Mouse (Mus musculus): Measurements from ENCODE around the gene Tmem138.
"Not testable (repeated sequence)": the region's sequence is repeated elsewhere in the genome, so short reads cannot be mapped to it uniquely, and the experiment has no call there.

Tmem138 gene

DNA sequence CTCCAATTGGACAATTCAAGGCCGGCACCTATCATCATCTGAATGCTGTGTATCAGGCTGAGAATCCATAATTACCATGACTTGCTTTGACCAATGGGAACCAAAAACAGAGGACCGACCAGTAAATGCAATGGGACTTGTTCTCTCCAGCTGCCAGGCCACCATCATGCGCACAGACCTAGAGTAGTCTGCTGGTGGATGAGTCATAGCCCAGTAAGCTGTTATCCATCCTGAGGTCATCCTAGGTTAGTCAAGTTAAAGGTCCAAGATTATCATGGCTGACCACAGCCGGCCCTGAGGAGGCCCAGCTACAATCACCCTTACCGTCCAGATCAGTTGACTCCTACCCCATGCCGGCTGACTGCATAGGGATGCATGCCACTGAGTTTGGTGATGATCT is 7.5 kb downstream of the Tmem138 start:
- no peak for ATAC-seq (ENCODE audit: low TSS enrichment)

DNA sequence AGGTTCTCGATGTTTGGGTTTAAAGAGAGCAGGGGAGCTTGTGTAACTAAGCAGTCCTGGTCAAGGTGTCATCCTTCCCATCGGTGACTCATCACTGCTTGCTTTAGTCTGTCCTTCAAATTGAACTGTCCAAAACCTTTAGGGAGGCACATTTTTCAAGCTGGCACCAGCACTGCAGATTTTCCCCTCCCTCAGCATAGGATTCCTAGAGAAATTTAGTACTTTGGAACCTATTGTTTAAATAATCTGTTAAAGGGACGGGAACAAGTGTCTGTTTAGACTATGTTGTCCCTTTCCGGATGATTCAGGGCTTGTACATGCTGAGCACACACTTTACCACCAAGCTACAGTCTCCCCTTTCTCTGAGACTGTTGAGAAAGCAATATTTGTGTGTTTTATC is 11.9 kb downstream of the Tmem138 start:
- no peak for ATAC-seq (ENCODE audit: low TSS enrichment)

- no peak for ATAC-seq (ENCODE audit: low TSS enrichment)
Observed at GRCm38 (mm10) chr19:10564278-10564677, 12.9 kb downstream of the Tmem138 start.

- no peak for ATAC-seq (ENCODE audit: low TSS enrichment)
Observed at GRCm38 (mm10) chr19:10562351-10562750, 14.8 kb downstream of the Tmem138 start.

DNA sequence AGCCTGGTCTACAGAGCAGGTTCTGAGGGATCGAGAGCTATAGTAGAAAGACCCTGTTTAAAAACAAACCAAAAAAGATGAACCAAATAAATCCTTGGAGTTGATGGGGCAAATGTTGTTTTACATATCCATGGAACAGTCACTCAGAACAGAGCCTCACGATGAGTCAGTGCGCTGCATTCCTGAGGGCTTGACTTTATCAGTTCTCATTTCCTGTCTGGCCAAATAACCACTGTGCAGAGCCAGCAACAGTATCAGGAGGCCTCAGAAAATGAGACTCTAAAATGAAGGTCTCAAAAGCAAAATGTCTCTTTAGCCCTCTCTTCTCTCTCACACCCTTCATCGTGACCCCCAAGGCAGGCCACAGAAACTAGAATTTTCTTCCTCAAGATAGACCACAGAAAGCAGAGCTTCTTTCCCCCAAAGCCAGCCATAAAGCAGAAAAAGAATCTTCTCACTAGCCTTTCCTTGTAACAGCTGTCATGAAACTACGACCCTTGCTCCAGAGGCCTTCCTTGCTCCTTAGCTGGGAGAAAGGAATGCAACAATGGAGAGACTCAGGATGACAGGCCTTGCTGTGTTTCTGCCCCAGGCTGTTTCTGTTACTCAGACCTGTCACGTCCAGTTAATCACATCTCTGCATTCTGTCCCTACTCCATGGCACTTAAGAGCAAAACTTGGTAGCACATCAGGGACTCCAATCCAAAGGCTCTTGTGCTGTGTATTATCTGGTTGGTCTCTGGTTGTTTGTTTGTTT is 15.4 kb downstream of the Tmem138 start:
- ATAC-seq (ENCODE audit: low TSS enrichment), result no peak

GRCm38 (mm10) chr19:10560108-10560507 is 17.1 kb downstream of the Tmem138 start:
- ATAC-seq (ENCODE audit: low TSS enrichment), result no peak

- ATAC-seq (ENCODE audit: low TSS enrichment), result not testable (repeated sequence)
Observed at GRCm38 (mm10) chr19:10557837-10558375, 19.3 kb downstream of the Tmem138 start.

DNA sequence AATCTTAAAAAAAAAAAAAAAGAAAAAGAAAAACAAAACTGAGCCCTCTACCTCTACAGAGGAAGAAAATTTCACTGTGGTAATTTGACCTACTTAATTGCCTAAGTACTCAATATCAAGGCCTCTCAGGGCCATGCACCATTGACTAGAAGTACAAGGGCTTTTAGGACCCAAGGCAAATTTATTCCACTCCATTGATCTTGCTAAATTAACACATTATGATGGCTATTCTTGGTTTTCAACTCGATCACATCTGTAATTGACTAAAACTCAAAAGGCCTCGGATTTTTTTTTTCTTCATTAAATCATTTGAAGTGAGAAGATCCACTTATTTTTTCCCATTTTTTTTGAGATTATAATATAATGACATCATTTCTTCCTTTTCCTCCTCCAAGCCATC is 19.7 kb downstream of the Tmem138 start:
- no peak for ATAC-seq (ENCODE audit: low TSS enrichment)

GRCm38 (mm10) chr19:10557001-10557400 is 20.2 kb downstream of the Tmem138 start:
- no peak for ATAC-seq (ENCODE audit: low TSS enrichment)

DNA sequence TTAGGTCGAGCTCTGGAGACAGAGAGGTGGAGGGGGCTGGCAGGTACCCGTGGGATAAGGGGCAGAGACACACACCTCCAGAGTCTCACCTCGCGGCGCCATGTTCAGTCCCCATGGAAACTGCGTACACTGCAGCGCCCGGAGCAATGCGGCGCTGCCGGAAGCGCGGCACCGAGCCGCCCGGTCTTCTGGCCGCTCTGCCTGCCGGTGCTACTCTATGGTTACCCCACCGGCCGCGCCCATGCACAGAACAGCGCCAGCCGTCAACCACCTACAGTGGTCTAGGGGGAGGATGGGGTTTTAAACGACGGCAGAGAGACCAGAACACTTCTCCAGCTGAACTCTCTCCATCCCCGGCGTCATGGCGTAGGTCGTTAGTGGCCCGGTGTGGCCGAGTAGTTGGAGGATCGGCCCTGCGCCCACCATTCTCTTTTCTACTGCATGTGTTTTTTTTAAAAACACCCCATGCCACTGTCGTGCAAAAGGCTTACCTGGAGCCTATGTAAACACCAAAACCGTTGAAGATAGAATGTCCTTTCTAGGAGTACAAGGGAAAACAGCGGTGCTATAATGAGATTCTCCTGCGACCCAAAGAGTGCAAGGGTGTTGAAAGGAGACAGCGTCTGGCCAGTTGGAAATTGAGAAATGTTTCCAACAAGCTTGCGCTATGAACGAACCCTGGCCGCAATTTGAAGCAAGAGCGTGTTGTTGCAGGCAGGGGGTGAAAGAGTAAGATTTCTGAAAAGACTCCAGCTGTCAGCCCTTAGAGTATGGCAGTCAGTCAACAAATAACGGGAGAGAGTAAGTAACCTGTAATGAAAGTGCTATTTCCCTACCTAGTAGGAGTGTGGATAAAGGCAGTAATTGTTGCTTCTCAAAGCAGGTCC is 21.3 kb downstream of the Tmem138 start, which contains the start of gene Tmem216:
TSS of gene Tmem216 (minus strand) at position 615 of the 887 bp plus-strand sequence.
- ATAC-seq (ENCODE audit: low TSS enrichment), result peak; percentile 98

GRCm38 (mm10) chr19:10539454-10539853 is 37.7 kb downstream of the Tmem138 start:
- no peak for ATAC-seq (ENCODE audit: low TSS enrichment)

DNA sequence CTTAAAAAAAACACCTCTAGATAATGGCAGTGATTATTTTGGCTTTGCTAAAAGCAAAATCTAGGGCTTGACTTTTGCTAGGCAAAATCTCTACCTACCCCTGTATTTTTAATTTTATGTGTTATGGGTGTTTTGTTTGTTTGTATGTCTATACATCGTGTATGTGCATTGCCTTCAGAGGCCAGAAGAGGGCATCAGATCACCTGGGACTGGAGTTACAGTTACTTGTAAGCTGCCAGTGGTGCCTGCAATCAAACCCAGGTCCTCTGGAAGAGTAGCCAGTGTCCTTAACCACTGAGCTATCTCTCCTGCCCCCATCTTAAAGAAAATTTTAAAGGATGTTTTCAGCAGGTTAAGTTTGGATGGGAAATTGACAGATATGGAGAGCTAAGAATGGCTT is 47.1 kb downstream of the Tmem138 start:
- no peak for ATAC-seq (ENCODE audit: low TSS enrichment)

DNA sequence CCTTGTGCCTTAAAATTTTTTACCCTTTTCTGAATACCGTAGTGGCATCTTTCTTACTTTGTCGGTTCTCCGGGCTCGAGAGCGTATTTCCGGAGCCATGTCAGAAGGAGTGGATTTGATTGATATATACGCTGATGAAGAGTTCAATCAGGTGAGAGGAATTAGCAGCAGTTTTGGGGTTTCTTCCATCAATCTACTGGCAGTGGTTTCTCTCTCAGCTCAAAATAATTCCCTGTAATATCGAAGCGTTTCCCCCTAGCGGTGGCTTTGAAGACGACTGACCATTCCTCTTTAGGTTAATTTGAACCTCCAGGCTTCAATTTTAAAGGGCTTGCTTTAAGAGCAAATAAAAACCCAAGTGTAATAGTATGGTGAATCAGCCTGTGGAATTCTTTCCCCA is 51.3 kb downstream of the Tmem138 start, which contains the start of gene Sdhaf2:
TSS of gene Sdhaf2 (minus strand) at position 233 of the 400 bp plus-strand sequence.
- ATAC-seq (ENCODE audit: low TSS enrichment), result peak; percentile 38; the same call in 1 of the 2 replicates

- peak; percentile 94 for ATAC-seq (ENCODE audit: low TSS enrichment)
Observed at GRCm38 (mm10) chr19:10525106-10525901, 51.9 kb downstream of the Tmem138 start, which contains the start of gene Cpsf7. Gene Cpsf7, plus strand, starts transcription at chr19:10525266.

DNA sequence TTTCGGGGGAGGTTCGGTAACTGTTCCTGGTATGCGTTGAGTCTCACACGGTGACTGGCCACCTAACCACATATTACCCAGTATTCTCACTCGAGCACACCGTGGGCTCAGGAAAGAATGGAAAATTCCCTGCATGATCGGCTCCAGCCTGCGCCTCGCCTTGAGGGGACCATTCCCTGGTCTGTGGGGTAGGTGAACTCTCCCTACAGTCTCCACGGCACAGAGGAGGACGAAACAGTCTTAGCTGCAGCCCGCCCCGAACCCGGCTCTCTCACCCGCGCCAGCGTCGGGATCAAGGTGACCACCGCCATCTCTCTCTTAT is 52.4 kb downstream of the Tmem138 start:
- ATAC-seq (ENCODE audit: low TSS enrichment), result peak; percentile 45; the same call in 1 of the 2 replicates

DNA sequence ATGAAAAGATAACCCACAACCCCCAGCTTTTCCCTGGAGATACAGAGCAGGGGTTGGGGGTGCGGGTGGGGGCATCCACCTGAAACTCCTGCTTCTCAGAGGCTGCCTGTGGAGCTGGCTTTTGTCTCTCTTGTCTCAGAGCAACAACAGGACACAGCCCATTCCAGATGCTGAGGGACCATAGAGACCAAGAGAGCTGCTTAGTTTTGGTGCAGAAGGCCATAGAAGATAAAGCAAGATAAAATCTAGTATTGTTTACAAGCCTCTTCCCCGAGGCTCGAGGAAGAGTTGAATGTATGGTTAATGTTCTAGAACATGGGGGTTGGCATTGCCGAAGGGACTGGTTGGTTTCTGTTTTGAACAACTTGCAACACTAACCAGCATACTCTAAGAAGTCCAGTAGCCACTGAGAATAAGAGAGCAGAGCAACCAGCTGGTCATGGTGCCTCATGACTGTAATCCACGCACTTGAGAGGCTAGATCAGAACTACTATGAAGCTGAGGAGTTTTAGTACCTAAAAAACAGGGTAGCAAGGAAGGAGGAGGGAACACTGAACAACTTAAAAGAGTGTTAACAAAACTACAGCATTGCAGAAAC is 53.6 kb downstream of the Tmem138 start:
- ATAC-seq (ENCODE audit: low TSS enrichment), result no peak

- ATAC-seq (ENCODE audit: low TSS enrichment), result no peak
Observed at GRCm38 (mm10) chr19:10521926-10522325, 55.2 kb downstream of the Tmem138 start.

All from frontal cortex, adult (tissue).